Mouse (Mus musculus) bone marrow, adult 2 months (tissue): ENCODE results near the gene Dmpk.
A peak's percentile ranks its signal among the peaks of the same experiment; 100 is the strongest.

Source experiments
- CTCF ChIP-seq: fragments of 200-500 bp; IDR thresholded peaks from 2 replicates; pipeline ENCODE4 v1.5.1; 2011; ENCODE audit warnings: low read length, control low read depth; ENCODE audit not compliant: control insufficient read depth, insufficient read depth
- POLR2A ChIP-seq: fragments of 200-500 bp; IDR thresholded peaks from 2 replicates; pipeline ENCODE4 v1.6.1; 2011; ENCODE audit warnings: low read depth, mild to moderate bottlenecking, control low read depth, low read length, borderline replicate concordance; ENCODE audit not compliant: control insufficient read depth

GRCm38 (mm10) chr7:19093537-19094385 lies 10.1 kb downstream of the Dmpk start:
- no peak for TF ChIP-seq CTCF
- TF ChIP-seq POLR2A, result peak; percentile 62; the same call in 1 of the 2 replicates
